Mouse (Mus musculus) heart, embryonic 16.5 days (tissue): ENCODE data around the gene Itih5. TPM values are rescaled to one million over a fixed set of nuclear protein-coding genes. Genes with fewer than 3 reads are reported as not detected.

Experiments
- ATAC-seq: fragments of 200-750 bp; cut with Nextera tagmentation; replicated peaks from 2 replicates; pipeline ENCODE4 v1.8.0; 2017; ENCODE audit warnings: moderate number of reproducible peaks; ENCODE audit not compliant: insufficient read depth, low FRiP score; ENCODE audit errors: extremely low read depth
- H3K27ac ChIP-seq: fragments of 300-500 bp; sonication (generic); 2 replicates; pipeline ENCODE4 v1.5.1; 2014; ENCODE audit warnings: mild to moderate bottlenecking, low read length, control low read depth, moderate library complexity
- H3K27me3 ChIP-seq: fragments of 300-500 bp; sonication (generic); 2 replicates; pipeline ENCODE4 v1.6.1; 2014; ENCODE audit warnings: low read length, mixed read lengths; ENCODE audit not compliant: control insufficient read depth, insufficient read depth
- H3K36me3 ChIP-seq: fragments of 300-500 bp; sonication (generic); 2 replicates; pipeline ENCODE4 v1.6.1; 2014; ENCODE audit not compliant: control insufficient read depth, insufficient read depth
- H3K4me1 ChIP-seq: fragments of 300-500 bp; sonication (generic); 2 replicates; pipeline ENCODE4 v1.6.1; 2014; ENCODE audit warnings: low read length, mixed read lengths; ENCODE audit not compliant: control insufficient read depth, insufficient read depth
- H3K4me2 ChIP-seq: fragments of 300-500 bp; sonication (generic); 2 replicates; pipeline ENCODE4 v1.6.1; 2014; ENCODE audit warnings: low read depth, mild to moderate bottlenecking, control low read depth, low read length
- H3K4me3 ChIP-seq: fragments of 300-500 bp; sonication (generic); 2 replicates; pipeline ENCODE4 v1.5.1; 2014; ENCODE audit warnings: mild to moderate bottlenecking, control low read depth, low read length
- H3K9ac ChIP-seq: fragments of 300-500 bp; sonication (generic); 2 replicates; pipeline ENCODE4 v1.6.1; 2014; ENCODE audit warnings: low read length, control low read depth
- H3K9me3 ChIP-seq: fragments of 300-500 bp; sonication (generic); replicated peaks from 2 replicates; pipeline ENCODE4 v1.6.1; 2016; ENCODE audit warnings: low read length; ENCODE audit not compliant: control insufficient read depth
- WGBS: fragments of 180-500 bp; shearing (Covaris S2); extraction: QIAGEN DNeasy Blood & Tissue Kit; methylation state at CpG from one replicate; pipeline ENCODE4 v1.1.7; 2014; 5-methylcytosine and 5-hydroxymethylcytosine counted together
- polyA plus RNA-seq: library from polyadenylated mRNA; unstranded; fragments of >200 nt; fragmentation: Nextera tagmentation; extraction: Ambion mirVana; gene quantifications from 2 replicates; pipeline ENCODE4 v1.2.1, GENCODE M21; 2015

The Itih5 gene
- polyA plus RNA-seq, 1 experiment from 2014 or later, result 10.3 TPM

DNA sequence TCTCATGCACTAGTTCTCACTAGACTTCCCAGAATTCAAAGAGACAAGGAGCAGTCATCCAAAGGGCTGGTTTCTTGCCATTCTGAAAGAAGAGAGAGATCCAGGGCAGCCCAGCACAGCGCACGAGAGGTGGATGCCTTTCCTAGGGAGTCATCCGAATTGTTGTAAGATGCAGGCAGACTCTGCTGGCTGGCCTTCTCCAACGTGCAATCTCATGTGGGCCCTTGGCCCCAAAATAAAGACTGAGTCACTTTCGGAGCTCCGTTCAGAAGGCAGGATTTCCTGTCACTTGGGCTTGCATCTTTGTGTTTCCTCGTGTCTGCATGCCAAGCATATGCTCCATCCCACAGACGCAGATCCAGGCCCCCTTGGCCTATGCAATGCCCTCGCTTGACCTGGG, 97.1 kb downstream of the Itih5 start:
- no peaks in the 10 kb centered on the region; the same call in 1 of the 2 replicates for H3K9me3 ChIP-seq
- no peak overlapping the region for H3K9ac ChIP-seq
- H3K36me3 ChIP-seq, result no peaks in the 10 kb centered on the region
- no peak overlapping the region for H3K4me3 ChIP-seq
- ATAC-seq, result no peak
- H3K27ac ChIP-seq, result no peak overlapping the region
- no peaks in the 10 kb centered on the region for H3K4me1 ChIP-seq
- 52% methylated on average over 9 of the region's 9 CpGs for WGBS
- no peak overlapping the region for H3K4me2 ChIP-seq
- no peaks in the 10 kb centered on the region for H3K27me3 ChIP-seq

- Histone ChIP-seq H3K4me2 (no peak overlapping the region), H3K27ac (no peak overlapping the region), H3K9me3 (no peaks in the 10 kb centered on the region; the same call in 1 of the 2 replicates), H3K36me3 (no peaks in the 10 kb centered on the region), H3K9ac (no peak overlapping the region), H3K4me3 (no peak overlapping the region), H3K4me1 (no peaks in the 10 kb centered on the region), H3K27me3 (no peaks in the 10 kb centered on the region)
- 67% methylated on average over 4 of the region's 4 CpGs for WGBS
- ATAC-seq, result no peak
Measured at GRCm38 (mm10) chr2:10250926-10251325, 97.6 kb downstream of the Itih5 start.

GRCm38 (mm10) chr2:10251466-10251865, 98.1 kb downstream of the Itih5 start:
- Histone ChIP-seq H3K4me3 (no peak overlapping the region), H3K9ac (no peak overlapping the region), H3K4me2 (no peak overlapping the region), H3K9me3 (no peaks in the 10 kb centered on the region; the same call in 1 of the 2 replicates), H3K4me1 (no peaks in the 10 kb centered on the region), H3K27ac (no peak overlapping the region), H3K27me3 (no peaks in the 10 kb centered on the region), H3K36me3 (no peaks in the 10 kb centered on the region)
- no peak for ATAC-seq
- 85% methylated on average over 9 of the region's 9 CpGs for WGBS

DNA sequence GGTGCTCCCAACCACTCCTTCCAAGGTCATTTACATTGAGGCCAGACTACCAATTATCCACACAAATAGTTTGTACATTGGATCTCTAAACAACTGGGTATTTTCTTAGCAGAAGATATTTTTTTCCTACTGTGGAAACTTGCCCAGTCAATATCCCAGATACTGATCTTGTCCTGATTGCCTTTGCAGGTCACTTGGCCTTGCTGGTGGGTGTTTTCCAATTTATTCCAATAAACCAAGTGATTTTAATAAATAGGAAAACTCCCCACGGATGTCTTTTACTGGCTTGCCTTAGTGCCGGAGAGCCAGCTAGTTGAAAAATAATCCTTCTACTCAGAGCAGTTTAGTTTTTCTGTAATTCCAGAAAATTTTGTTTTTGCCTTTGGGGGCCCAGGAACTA, 98.6 kb downstream of the Itih5 start:
- H3K36me3 ChIP-seq, result no peaks in the 10 kb centered on the region
- 91% methylated on average over 2 of the region's 2 CpGs for WGBS
- H3K4me1 ChIP-seq, result no peaks in the 10 kb centered on the region
- H3K9me3 ChIP-seq, result no peaks in the 10 kb centered on the region
- no peak overlapping the region for H3K27ac ChIP-seq
- no peak for ATAC-seq
- no peak overlapping the region for H3K4me3 ChIP-seq
- no peak overlapping the region for H3K4me2 ChIP-seq
- H3K9ac ChIP-seq, result no peak overlapping the region
- no peaks in the 10 kb centered on the region for H3K27me3 ChIP-seq

- no peak overlapping the region for H3K4me3 ChIP-seq
- H3K27ac ChIP-seq, result no peak overlapping the region
- H3K9ac ChIP-seq, result no peak overlapping the region
- no peaks in the 10 kb centered on the region for H3K4me1 ChIP-seq
- no peak overlapping the region for H3K4me2 ChIP-seq
- no peaks in the 10 kb centered on the region for H3K27me3 ChIP-seq
- ATAC-seq, result no peak
- no peaks in the 10 kb centered on the region for H3K9me3 ChIP-seq
- no peaks in the 10 kb centered on the region for H3K36me3 ChIP-seq
- WGBS, result 85% methylated on average over 3 of the region's 3 CpGs
Measured at GRCm38 (mm10) chr2:10253351-10253750, 100.0 kb downstream of the Itih5 start.

GRCm38 (mm10) chr2:10256949-10257348, 103.6 kb downstream of the Itih5 start:
- no peak overlapping the region for H3K4me3 ChIP-seq
- H3K27me3 ChIP-seq, result no peaks in the 10 kb centered on the region
- H3K9me3 ChIP-seq, result no peaks in the 10 kb centered on the region
- no peak overlapping the region for H3K27ac ChIP-seq
- H3K9ac ChIP-seq, result no peak overlapping the region
- no peak overlapping the region for H3K4me2 ChIP-seq
- H3K4me1 ChIP-seq, result no peaks in the 10 kb centered on the region
- no peak for ATAC-seq
- WGBS, result 60% methylated on average over 5 of the region's 5 CpGs
- H3K36me3 ChIP-seq, result no peaks in the 10 kb centered on the region

DNA sequence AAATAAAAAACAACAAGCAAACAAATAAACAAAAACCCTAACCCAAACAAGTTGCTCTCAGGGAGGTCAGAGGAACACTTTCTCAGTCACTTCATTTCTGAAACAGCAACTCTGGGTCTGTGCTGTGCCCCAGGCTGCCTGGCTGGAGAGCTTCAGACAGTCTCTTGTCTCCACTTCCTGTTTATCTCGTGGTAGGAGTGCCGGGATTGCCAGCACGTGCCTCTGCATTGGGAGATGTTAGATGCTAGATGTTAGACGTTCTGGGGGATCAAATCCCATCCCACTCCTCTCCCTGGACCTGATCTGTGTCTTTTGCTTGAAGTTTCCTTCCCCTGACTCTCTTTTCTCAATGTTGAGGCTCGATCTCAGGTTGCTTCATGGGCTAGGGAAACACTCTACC, 104.9 kb downstream of the Itih5 start:
- no peaks in the 10 kb centered on the region for H3K9me3 ChIP-seq
- ATAC-seq, result no peak
- WGBS, result 43% methylated on average over 5 of the region's 5 CpGs
- no peaks in the 10 kb centered on the region for H3K4me1 ChIP-seq
- H3K4me2 ChIP-seq, result no peak overlapping the region
- H3K36me3 ChIP-seq, result no peaks in the 10 kb centered on the region
- H3K27ac ChIP-seq, result no peak overlapping the region
- no peaks in the 10 kb centered on the region for H3K27me3 ChIP-seq
- H3K9ac ChIP-seq, result no peak overlapping the region
- H3K4me3 ChIP-seq, result no peak overlapping the region

- Histone ChIP-seq H3K36me3 (no peaks in the 10 kb centered on the region), H3K9ac (no peak overlapping the region), H3K4me1 (no peaks in the 10 kb centered on the region), H3K9me3 (no peaks in the 10 kb centered on the region), H3K27ac (no peak overlapping the region), H3K4me2 (no peak overlapping the region), H3K27me3 (no peaks in the 10 kb centered on the region), H3K4me3 (no peak overlapping the region)
- no peak for ATAC-seq
- 62% methylated on average over 5 of the region's 5 CpGs for WGBS
Measured at GRCm38 (mm10) chr2:10260109-10260508, 106.7 kb downstream of the Itih5 start.

DNA sequence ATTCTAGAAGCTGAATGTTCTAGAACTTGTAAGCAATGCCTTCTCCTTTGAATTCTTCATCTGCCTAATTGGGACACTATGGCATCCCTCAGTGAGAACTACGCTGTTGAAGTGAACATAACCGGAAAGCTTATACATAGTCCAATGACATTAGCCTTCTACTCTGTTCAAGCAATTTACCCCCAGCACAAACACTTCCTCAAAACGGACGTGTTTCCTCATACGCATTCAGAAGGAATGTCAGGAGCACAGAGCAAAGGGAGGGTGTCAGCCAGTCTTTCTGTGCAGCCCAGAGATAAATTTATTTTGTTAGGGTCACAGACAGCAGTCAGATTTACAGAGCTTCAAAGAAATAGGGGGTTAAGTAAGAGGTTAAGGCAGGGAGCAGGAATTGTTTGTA, 108.0 kb downstream of the Itih5 start:
- Histone ChIP-seq H3K9me3 (no peaks in the 10 kb centered on the region), H3K4me2 (no peak overlapping the region), H3K36me3 (no peaks in the 10 kb centered on the region), H3K4me3 (no peak overlapping the region), H3K4me1 (no peaks in the 10 kb centered on the region), H3K27me3 (no peaks in the 10 kb centered on the region), H3K9ac (no peak overlapping the region), H3K27ac (no peak overlapping the region)
- no peak for ATAC-seq
- 69% methylated on average over 5 of the region's 5 CpGs for WGBS

DNA sequence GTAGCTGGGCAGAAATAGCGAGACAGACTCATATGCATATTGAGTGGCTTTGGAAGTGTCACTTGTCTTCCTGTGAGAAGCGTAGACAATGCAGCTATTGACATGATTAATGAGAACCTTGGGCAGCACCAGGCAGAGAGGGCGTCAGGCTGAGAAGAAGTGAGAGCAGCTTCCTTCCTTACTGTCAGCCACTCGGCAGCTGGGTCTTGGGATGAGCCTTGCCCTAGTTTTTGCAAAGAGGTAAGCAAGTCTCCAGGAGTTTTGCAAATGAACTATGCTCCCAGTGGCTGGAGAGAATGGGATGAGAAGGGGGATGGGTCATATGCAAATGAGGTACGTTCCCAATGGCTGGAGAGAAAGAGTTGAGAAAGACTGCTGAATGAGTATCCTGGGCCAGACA, 109.4 kb downstream of the Itih5 start:
- WGBS, result 35% methylated on average over 5 of the region's 5 CpGs
- no peaks in the 10 kb centered on the region for H3K9me3 ChIP-seq
- no peak overlapping the region for H3K27ac ChIP-seq
- H3K27me3 ChIP-seq, result no peaks in the 10 kb centered on the region
- no peaks in the 10 kb centered on the region for H3K36me3 ChIP-seq
- no peak for ATAC-seq
- H3K4me2 ChIP-seq, result no peak overlapping the region
- no peaks in the 10 kb centered on the region for H3K4me1 ChIP-seq
- no peak overlapping the region for H3K4me3 ChIP-seq
- no peak overlapping the region for H3K9ac ChIP-seq
